Mouse (Mus musculus): ENCODE measurements at regions not wholly inside any gene's neighbourhood (a gene's known extent, or its start where the extent isn't known, plus 50 kb on each side); places are given as distances from the start of the nearest gene placed in this dataset.

- TF ChIP-seq MAFK (IDR thresholded peaks at IDR 0.05; ENCODE audit: insufficient replicate concordance, low read length) (no peak), POLR2A (IDR thresholded peaks at IDR 0.05; ENCODE audit: low read depth, low read length) (no peak)
Measured at GRCm38 (mm10) chr9:84200208-84200607, 275.3 kb downstream of the Bckdhb start.

All from CH12.LX (cell line).